Mouse (Mus musculus): ENCODE results near the gene Slc6a19. TPM values are rescaled to one million over a fixed set of nuclear protein-coding genes. Genes with fewer than 3 reads are reported as not detected.

The Slc6a19 gene
- polyA plus RNA-seq, 1 experiment from 2014 or later, result not detected

- Histone ChIP-seq H3K9me3 (replicated peaks; ENCODE audit: control insufficient read depth, low read length) (no peaks in the 10 kb centered on the region), H3K27ac (ENCODE audit: low read depth, low read length) (no peak overlapping the region), H3K4me1 (ENCODE audit: control insufficient read depth, insufficient read depth, low read length) (peaks cover 8% of the 10 kb centered on the region), H3K27me3 (ENCODE audit: control insufficient read depth, insufficient read depth, low read length) (no peaks in the 10 kb centered on the region), H3K36me3 (ENCODE audit: control insufficient read depth, insufficient read depth, low read length) (no peaks in the 10 kb centered on the region), H3K4me2 (no peak overlapping the region), H3K9ac (ENCODE audit: low read depth, low read length) (no peak overlapping the region), H3K4me3 (ENCODE audit: low read depth, low read length) (no peak overlapping the region)
- ATAC-seq (replicated peaks; ENCODE audit: insufficient number of reproducible peaks, low FRiP score, low TSS enrichment), result no peak
- 83% methylated on average over 3 of the region's 3 CpGs for WGBS (ENCODE audit: insufficient replicate concordance)
Measured at GRCm38 (mm10) chr13:73631837-73632236, 72.8 kb downstream of the Slc6a19 start.

Other genes starting within 250 kb of the Slc6a19 start
- 26.0 and 26.6 TPM in 2 replicates for gene Lpcat1, start 237.7 kb downstream of the Slc6a19 start, polyA plus RNA-seq (2014; fragmentation: Nextera tagmentation; extraction: Ambion mirVana)
- 0.28 TPM in 1 of 2 replicates, not detected in the other for gene Slc6a3, start 168.1 kb downstream of the Slc6a19 start, polyA plus RNA-seq (2014; fragmentation: Nextera tagmentation; extraction: Ambion mirVana)
- 119 and 129 TPM in 2 replicates for gene Clptm1l, start 100.9 kb downstream of the Slc6a19 start, polyA plus RNA-seq (2014; fragmentation: Nextera tagmentation; extraction: Ambion mirVana)
- gene Tert, start 78.0 kb downstream of the Slc6a19 start, polyA plus RNA-seq (2014; fragmentation: Nextera tagmentation; extraction: Ambion mirVana), result 2.3 and 3.5 TPM in 2 replicates
- not detected in 2 replicates for gene Slc6a18, start 26.8 kb downstream of the Slc6a19 start, polyA plus RNA-seq (2014; fragmentation: Nextera tagmentation; extraction: Ambion mirVana)
- 32.7 and 40.0 TPM in 2 replicates for gene Slc12a7, start 28.2 kb upstream of the Slc6a19 start, polyA plus RNA-seq (2014; fragmentation: Nextera tagmentation; extraction: Ambion mirVana)
- gene Nkd2, start 142.8 kb upstream of the Slc6a19 start, polyA plus RNA-seq (2014; fragmentation: Nextera tagmentation; extraction: Ambion mirVana), result 2.3 and 2.4 TPM in 2 replicates
- gene Trip13, start 232.9 kb upstream of the Slc6a19 start, polyA plus RNA-seq (2014; fragmentation: Nextera tagmentation; extraction: Ambion mirVana), result 36.5 and 37.5 TPM in 2 replicates
- gene Brd9, start 232.9 kb upstream of the Slc6a19 start, polyA plus RNA-seq (2014; fragmentation: Nextera tagmentation; extraction: Ambion mirVana), result 41.7 and 47.0 TPM in 2 replicates